Mouse (Mus musculus) E14TG2a.4 (cell line): Measurements from ENCODE around the gene Gpr34.

Experiments
- CTCF ChIP-seq: conservative IDR thresholded peaks from 2 replicates; pipeline ENCODE4 v1.5.1; 2014; ENCODE audit warnings: low read length
- NANOG ChIP-seq: IDR thresholded peaks from 2 replicates; pipeline ENCODE4 v1.6.1; 2014; ENCODE audit warnings: borderline replicate concordance, low read length, mixed read lengths

DNA sequence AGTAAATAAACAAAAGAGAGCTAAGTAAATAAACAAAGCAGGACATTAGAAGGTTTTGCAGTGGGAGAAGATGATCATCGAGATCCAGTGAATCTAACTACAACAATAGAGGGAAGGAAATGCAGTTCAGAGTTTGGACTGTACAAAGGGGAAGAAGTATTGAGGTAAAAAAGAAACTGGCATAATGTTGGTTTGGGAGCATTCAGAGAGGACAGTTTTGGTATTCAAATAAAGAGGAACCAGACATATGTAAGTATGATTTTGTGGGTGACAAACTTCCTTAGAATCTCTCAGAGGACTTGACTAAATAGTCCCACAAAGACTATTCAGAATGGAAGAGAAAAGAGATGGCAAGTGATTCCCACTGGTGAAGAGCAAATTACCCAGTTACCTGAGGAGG lies 31.9 kb upstream of the Gpr34 start:
- no peak for TF ChIP-seq CTCF
- TF ChIP-seq NANOG, result no peak
